Mouse (Mus musculus) mouse embryonic stem cell (cell line): Measurements from ENCODE around the gene Ern2.

Experiments used
- in situ Hi-C, 2 experiments: fragments of 300-500 bp; cut with MboI; formaldehyde crosslinking; loops; 1 replicate in 1 of 2; 3 replicates in 1 of 2; pipeline ENCODE4 v1.14.3; 2019 to 2020; ENCODE audit warnings: low sequenced_read_pairs in 2 of 2, low pct_unique_long_range_greater_than_20kb in 1 of 2, mixed read lengths in 1 of 2; ENCODE audit not compliant: unreplicated experiment in 1 of 2

Ern2 gene

GRCm38 (mm10) chr7:122167203-122167602, 18.8 kb downstream of the Ern2 start:
- in situ Hi-C loops, result no loop called here

DNA sequence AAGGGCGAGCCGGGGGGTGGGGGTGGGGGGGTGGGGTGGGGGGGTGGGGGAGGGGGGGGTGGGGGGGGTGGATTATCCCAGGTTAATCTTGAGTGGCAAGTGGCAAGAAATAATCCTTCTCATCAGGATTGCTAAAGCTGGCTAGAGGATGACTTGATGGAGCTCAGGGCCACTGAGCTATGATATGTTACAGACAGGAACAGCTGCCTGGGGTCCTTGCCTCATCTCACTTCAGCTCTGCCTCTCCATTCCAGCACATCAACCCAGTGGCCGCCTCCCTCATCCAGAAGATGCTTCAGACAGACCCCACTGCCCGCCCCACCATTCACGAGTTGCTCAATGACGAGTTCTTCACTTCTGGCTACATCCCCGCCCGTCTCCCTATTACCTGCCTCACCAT, 22.2 kb downstream of the Ern2 start:
- in situ Hi-C loops, result no loop called here

DNA sequence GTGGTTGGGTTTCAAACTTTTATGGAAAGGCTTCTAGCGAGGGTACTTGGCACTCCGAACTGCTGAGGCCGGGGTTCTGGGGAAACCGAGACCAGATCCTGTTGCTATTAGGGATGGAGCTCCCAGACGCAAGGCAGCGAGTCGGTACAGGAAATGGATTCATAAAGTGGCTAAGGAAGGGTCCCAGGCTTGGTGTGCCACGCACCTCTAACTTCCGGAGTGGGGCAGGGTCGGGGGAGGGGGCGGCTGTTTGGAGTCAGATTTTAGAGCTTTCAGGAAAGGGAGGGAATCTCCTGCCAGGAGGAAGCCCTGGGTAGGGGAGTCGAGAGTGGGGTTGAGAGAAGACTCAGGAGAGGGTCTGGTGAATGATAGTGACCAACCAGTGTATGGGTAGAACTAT, 26.0 kb downstream of the Ern2 start:
- in situ Hi-C loops, result no loop called here

GRCm38 (mm10) chr7:122158915-122159902, 26.8 kb downstream of the Ern2 start, which contains the start of gene Plk1:
Gene Plk1, plus strand, starts transcription at chr7:122159439.
- in situ Hi-C loops, result no loop called here

DNA sequence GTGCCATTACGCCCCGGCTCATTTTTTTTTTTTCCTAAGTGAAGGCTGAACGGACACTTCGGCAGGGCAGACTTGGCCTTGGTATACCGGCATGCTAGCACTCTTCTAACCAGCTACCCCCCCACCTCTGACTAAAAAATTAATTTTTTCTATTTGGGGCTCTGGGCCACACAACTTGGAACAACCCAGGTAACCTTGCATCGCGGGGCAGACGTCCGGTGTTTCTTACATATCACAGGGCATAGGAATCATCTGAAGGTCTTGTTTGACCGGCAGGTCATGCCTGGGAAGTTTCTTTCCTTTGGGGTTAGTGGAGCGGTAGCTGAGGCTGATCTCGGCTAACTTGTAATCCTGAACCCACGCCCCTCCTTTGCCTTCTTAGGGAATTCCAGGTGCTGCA, 27.5 kb downstream of the Ern2 start:
- in situ Hi-C loops, result no loop called here

DNA sequence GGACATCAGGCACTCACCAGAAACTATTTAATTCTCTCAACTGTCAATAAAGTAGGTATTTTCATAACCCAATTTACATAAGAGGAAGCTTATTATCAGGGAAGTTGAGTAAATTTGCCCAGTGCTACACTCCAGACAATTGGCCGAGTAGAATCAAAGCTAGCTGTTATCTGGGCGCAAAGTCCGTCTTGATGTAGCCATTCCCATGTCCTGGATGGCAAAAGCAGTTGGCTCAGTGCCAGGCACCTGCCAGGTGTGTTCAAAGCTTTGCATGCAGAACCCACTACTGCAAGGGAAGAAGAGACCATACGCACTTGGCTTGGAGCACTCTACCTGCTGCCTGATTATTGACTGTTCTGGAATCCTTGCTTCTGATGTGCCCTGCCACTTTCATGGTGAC, 33.5 kb downstream of the Ern2 start:
- in situ Hi-C loops, result no loop called here

GRCm38 (mm10) chr7:122140991-122141390, 45.0 kb downstream of the Ern2 start:
- in situ Hi-C loops, result no loop called here

DNA sequence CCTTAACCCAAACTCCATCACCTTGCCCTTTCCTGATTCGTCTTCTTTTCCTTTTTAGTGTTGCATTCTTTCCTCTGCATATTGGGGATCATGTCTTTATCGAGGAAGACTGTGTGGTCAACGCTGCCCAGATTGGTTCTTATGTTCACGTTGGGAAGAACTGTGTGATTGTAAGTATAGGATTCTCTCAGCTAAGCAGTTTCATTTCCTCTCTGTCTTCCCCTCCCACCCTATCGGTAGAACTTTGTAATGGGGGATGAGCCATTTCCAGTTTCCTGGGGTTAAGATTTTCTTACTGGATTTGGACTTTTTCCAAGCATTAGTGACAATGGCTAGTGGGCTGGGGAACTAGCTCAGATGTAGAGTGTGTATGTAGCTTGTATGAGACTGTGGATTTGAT, 47.8 kb downstream of the Ern2 start:
- in situ Hi-C loops, result no loop called here

- in situ Hi-C loops, result no loop called here
These were observed 48.9 kb downstream of the Ern2 start for GRCm38 (mm10) chr7:122137071-122137470.

DNA sequence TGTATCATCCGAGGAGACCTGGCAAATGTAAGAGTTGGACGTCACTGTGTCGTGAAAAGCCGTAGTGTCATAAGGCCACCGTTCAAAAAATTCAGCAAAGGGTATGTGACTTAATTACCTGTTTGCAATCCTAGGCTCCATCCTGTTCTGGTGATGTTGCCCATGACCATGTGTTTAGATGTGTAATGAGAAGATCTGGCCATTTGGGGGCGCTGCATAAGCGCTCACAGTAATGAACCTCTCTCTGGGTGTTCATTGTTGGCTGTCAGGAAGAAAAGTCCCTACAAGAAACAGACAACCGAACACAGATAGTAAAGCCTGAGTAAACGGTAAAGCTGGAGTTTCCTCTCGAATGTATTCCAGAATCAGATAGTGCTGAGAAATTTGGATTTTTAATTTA, 50.9 kb downstream of the Ern2 start:
- in situ Hi-C loops, result no loop called here

GRCm38 (mm10) chr7:122133338-122133625, 52.7 kb downstream of the Ern2 start:
- in situ Hi-C loops, result no loop called here

DNA sequence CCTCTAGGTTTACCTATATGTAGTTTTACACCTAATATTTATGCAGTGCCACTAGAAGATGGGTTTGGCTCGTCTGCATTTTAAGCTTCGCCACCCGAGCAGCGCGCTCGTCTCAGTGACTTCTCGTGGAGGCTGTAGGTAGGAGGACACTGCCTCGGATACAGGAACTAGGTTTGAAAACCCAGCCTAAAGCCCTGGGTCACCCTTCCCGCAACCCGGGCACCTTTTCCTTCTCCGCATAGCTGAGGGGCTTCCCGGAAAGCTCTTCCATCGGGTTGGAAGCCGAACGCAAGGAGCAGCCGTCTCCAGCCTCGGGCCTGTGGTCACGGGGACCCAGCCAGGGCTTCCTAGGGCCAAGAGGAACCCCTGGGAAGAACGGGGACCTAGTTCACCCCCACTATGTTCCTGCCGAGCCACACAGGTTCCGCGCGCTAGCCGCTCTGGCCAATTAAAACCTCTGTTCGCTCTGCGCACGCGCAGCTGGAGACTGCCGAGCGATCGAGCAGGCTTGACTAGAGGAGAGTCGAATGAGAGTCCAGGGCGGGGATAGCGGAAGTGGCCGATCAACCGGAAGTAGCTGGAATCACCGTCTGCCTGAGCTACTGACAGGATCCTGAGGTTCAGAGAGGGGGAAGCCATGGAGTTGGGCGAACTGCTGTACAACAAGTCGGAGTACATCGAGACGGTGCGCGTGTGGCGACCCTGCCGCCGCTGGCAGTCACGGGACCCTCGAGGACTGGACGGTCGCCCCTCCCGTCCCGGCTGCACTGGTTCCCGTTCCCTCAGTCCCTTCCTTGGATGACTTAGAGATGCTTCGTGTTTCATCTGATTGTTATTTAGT, 53.3 kb downstream of the Ern2 start, which contains the start of the genes Palb2 and Dctn5:
Gene Palb2, minus strand, starts transcription at position 489 of the 841 bp plus-strand sequence.
Gene Dctn5, plus strand, starts transcription at position 545 of the 841 bp plus-strand sequence.
- in situ Hi-C loops, result no loop called here

DNA sequence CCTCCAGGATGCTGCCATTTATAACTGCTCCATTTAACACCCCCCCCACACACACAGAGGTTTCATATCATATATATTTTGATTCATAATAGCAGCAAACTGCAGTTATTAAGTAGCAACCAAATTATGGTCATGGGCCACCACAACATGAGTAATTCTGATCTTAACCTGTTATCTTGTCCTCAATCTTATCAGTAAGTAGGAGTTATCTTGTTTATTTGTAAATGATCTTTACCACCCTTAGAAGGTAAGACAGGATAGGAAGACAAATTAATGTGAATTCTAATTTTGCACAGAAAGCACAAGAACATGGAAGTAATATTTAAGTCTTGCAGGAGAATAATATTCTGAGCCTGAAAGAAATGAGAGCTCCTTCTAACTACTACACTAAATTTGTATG, 54.2 kb downstream of the Ern2 start:
- in situ Hi-C loops, result no loop called here

DNA sequence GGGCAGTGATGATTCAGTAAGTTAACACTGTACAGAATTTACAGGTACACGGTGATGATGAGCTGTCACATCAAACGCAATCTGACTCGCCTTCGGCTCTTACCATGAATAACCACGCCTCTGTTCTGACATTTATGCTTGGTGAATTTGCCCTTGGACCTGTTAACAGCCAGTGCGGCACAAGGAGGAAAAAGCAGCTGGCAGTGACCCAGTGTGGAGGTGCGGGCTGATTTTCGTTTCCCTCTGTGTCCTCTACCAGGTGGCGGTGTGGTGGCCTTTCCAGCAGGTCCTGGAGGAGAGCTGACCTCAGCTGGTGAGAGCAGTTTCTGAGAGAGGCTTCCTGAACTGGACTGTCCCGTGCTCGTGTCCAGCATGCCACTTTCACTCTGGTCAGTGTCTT, 59.1 kb downstream of the Ern2 start:
- in situ Hi-C loops, result no loop called here

- in situ Hi-C loops, result no loop called here
These were observed 60.4 kb downstream of the Ern2 start for GRCm38 (mm10) chr7:122125636-122126035.

GRCm38 (mm10) chr7:122123518-122123917, 62.5 kb downstream of the Ern2 start:
- in situ Hi-C loops, result no loop called here
